Mouse (Mus musculus) lung, postnatal 4 days (tissue): ENCODE measurements around the gene Rilpl1.

ENCODE experiments used
- DNase-seq, 2 experiments: peaks; one replicate each; pipeline ENCODE4 v3.0.0; 2021

The Rilpl1 gene

GRCm38 (mm10) chr5:124450641-124451340 lies 80.4 kb downstream of the Rilpl1 start:
- no peak for DNase-seq

GRCm38 (mm10) chr5:124450051-124450450 lies 81.1 kb downstream of the Rilpl1 start:
- no peak for DNase-seq

GRCm38 (mm10) chr5:124449494-124449893 lies 81.7 kb downstream of the Rilpl1 start:
- no peak for DNase-seq

GRCm38 (mm10) chr5:124446301-124446881 lies 84.8 kb downstream of the Rilpl1 start:
- DNase-seq, result peak; percentile 81 to 89

DNA sequence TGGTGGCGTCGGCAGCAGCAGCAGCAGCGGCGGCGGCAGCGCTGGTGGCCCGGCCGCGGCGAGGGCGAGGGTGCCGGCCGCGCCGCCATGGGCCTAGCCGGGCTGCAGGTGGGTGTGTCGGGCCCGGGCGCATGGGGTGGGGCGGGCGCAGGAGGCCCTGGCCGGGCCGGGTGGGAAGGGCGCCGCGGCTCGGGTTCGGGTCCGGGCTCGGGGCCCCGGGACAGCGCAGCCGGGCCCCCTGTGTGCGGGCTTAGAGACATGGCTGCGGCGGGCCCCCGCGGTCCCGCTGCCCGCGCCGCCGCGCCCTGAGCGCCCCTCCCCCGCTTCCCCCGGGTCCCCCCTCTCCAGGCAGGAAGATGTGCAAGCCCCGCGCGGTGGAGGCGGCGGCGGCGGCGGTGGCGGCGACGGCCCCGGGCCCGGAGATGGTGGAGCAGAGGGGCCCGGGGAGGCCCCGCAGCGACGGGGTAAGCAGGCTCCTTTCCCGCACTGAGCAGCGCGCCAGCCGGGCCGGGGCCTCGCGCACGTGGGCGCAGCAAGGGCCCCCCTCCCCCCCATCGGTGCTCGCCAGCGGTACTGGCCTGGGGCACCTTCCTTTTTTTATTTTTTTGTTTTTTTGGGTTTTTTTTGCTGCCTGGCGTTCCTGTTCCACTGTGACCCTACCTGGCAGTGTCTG lies 85.4 kb downstream of the Rilpl1 start:
- DNase-seq, result peak; percentile 56 to 59

DNA sequence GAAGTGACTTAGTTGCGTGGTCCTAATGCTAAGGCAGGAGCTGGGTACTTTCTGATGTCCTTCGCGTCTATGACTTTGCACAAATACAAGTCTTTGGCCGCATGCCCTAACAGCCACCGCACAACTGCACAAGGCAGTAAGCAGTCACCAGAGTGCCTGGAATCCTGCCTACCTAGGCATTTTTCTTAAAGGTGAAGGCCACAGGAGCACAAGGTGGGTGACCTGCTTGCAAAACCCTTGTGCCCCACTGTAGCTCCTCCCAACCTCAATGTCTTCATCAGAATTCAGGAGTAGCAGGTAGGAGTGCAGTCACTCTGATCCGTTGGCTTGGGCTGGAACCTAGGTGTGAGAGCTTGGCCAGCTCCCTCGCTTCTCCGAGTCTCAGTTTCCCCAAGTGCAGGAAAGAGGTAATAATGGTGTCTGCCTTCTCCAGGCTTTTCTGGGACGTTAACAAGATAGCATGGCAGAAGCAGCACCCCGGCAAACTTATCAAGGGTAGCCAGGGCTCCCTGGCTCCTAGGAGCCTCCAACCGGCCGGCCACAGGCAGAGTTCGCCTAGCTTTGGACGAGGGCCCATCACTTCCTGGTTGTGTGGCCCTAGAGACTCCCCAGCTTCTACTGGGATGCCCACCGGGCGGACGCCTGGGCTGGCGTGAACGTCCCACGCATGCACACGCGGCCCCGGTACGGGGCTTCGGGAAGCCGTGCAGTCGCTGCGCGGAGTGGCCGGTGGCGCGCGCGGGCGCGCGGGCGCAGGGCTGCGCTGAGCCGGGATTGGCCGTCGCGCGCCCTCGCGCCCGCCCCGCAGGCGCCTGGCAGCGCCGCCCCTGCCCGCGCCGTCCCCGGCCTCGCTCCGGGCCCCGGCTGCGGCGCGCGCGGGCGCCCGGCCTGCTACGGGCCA lies 86.3 kb downstream of the Rilpl1 start:
- peak; percentile 80 to 90 for DNase-seq

GRCm38 (mm10) chr5:124444208-124444607 lies 87.0 kb downstream of the Rilpl1 start:
- DNase-seq, result no peak
